ENCODE assay signal across 8 mouse cellular contexts in the genomic region with DNA sequence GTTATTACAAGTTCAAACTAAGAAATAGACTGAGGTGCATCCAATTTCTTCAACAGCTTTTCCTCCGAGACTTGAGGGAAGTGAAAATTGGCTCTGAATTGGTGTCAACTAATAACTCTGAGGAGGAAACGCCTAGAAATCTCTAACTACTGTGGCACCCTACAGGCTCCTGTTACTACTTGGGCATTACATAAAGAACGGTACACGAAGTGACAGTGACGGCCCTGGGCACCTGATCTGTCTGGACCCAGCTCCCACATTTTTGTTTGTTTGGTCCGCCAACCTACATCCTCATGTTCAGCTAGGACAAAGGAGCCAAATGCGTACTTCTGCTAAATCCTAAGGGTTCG. TPM values are rescaled to one million over a fixed set of nuclear protein-coding genes. Genes with fewer than 3 reads are reported as not detected.
DNase-seq lines count a peak whose midpoint lies in the region; ATAC-seq and TF ChIP-seq lines count a peak whose summit lies in the region.

No protein-coding gene starts in this region.

- TF ChIP-seq POLR2A in embryonic fibroblast, embryonic 13.5 days (IDR thresholded peaks at IDR 0.05; ENCODE audit: low read depth, low read length): peak; percentile 10; the same call in 1 of the 2 replicates

- peak overlapping the region; percentile 91 for H3K27ac ChIP-seq in neural tube, embryonic 11.5 days (ENCODE audit: low read depth, low read length)
- peak overlapping the region; percentile 90 for H3K27ac ChIP-seq in embryonic fibroblast, embryonic 13.5 days (ENCODE audit: insufficient read depth, low read length)
- H3K27ac ChIP-seq in limb, embryonic 10.5 days: peak overlapping the region; percentile 96
- peak overlapping the region; percentile 96 for H3K27ac ChIP-seq in neural tube, embryonic 14.5 days (ENCODE audit: low read depth, low read length)

- peaks cover 2% of the 10 kb centered on the region; the same call in 1 of the 2 replicates for H3K36me3 ChIP-seq in neural tube, embryonic 11.5 days (ENCODE audit: control insufficient read depth, insufficient read depth, low read length)
- peaks cover 26% of the 10 kb centered on the region for H3K36me3 ChIP-seq in limb, embryonic 10.5 days
- no peaks in the 10 kb centered on the region for H3K36me3 ChIP-seq in neural tube, embryonic 14.5 days (ENCODE audit: control insufficient read depth, insufficient read depth, low read length)

- H3K9ac ChIP-seq in neural tube, embryonic 11.5 days (ENCODE audit: low read length): peak overlapping the region; percentile 89
- peak overlapping the region; percentile 93 for H3K9ac ChIP-seq in neural tube, embryonic 14.5 days (replicated peaks; ENCODE audit: low read depth, low read length)

- H3K9me3 ChIP-seq in neural tube, embryonic 11.5 days (ENCODE audit: control insufficient read depth, low read length): no peaks in the 10 kb centered on the region
- no peaks in the 10 kb centered on the region for H3K9me3 ChIP-seq in limb, embryonic 10.5 days (replicated peaks)
- no peaks in the 10 kb centered on the region for H3K9me3 ChIP-seq in neural tube, embryonic 14.5 days (ENCODE audit: control insufficient read depth, low read length)

- peaks cover 9% of the 10 kb centered on the region; the same call in 1 of the 2 replicates for H3K4me1 ChIP-seq in neural tube, embryonic 11.5 days (ENCODE audit: control insufficient read depth, insufficient read depth, low read length)
- H3K4me1 ChIP-seq in embryonic fibroblast, embryonic 13.5 days (ENCODE audit: control insufficient read depth, insufficient read depth, low read length): peaks cover 21% of the 10 kb centered on the region
- H3K4me1 ChIP-seq in limb, embryonic 10.5 days: peaks cover 25% of the 10 kb centered on the region
- peaks cover 13% of the 10 kb centered on the region for H3K4me1 ChIP-seq in neural tube, embryonic 14.5 days (ENCODE audit: control insufficient read depth, insufficient read depth, low read length)

- no peak for TF ChIP-seq CTCF in embryonic fibroblast, embryonic 13.5 days (IDR thresholded peaks at IDR 0.05; ENCODE audit: borderline replicate concordance, insufficient read depth, low read length)

- H3K27me3 ChIP-seq in neural tube, embryonic 11.5 days (ENCODE audit: control insufficient read depth, insufficient read depth, low read length): no peaks in the 10 kb centered on the region
- H3K27me3 ChIP-seq in limb, embryonic 10.5 days (ENCODE audit: low read depth, poor library complexity, severe bottlenecking): no peaks in the 10 kb centered on the region
- no peaks in the 10 kb centered on the region for H3K27me3 ChIP-seq in neural tube, embryonic 14.5 days (ENCODE audit: control insufficient read depth, insufficient read depth, low read length)

- 9% methylated on average over 8 of the region's 8 CpGs for WGBS in neural tube, embryonic 11.5 days
- WGBS in limb, embryonic 10.5 days: 8% methylated on average over 8 of the region's 8 CpGs
- WGBS in neural tube, embryonic 14.5 days: 4% methylated on average over 8 of the region's 8 CpGs

- peak overlapping the region; percentile 68 for H3K4me3 ChIP-seq in neural tube, embryonic 11.5 days (ENCODE audit: low read depth, low read length)
- H3K4me3 ChIP-seq in embryonic fibroblast, embryonic 13.5 days (ENCODE audit: insufficient read depth, low read length): peak overlapping the region; percentile 78
- peak overlapping the region; percentile 77 for H3K4me3 ChIP-seq in limb, embryonic 10.5 days
- H3K4me3 ChIP-seq in neural tube, embryonic 14.5 days (ENCODE audit: low read depth, low read length): peak overlapping the region; percentile 73

- DNase-seq in neural tube, embryonic 11.5 days (ENCODE audit: low spot score): no peak
- no peak for DNase-seq in neural tube, embryonic 10.5 days (ENCODE audit: extremely low spot score, low spot score)
- no peak for DNase-seq in limb, embryonic 10.5 days (ENCODE audit: low spot score)
- no peak for DNase-seq in right cerebral cortex, adult 18-20 months
- DNase-seq in urinary bladder, adult 18-20 months (ENCODE audit: low spot score in 2 of 2): no peak
- DNase-seq in embryo, embryonic 9.5 days (ENCODE audit: extremely low spot score): no peak

- peak overlapping the region; percentile 86 for H3K4me2 ChIP-seq in neural tube, embryonic 11.5 days (ENCODE audit: low read depth)
- H3K4me2 ChIP-seq in neural tube, embryonic 14.5 days (ENCODE audit: low read depth, low read length): peak overlapping the region; percentile 75

- peak; percentile 33; the same call in 1 of the 2 replicates for ATAC-seq in neural tube, embryonic 11.5 days (ENCODE audit: insufficient read depth, low FRiP score, low TSS enrichment)
- peak; percentile 32 for ATAC-seq in neural tube, embryonic 14.5 days (ENCODE audit: low read depth)

RNA-seq across cellular contexts. Expression of a gene that starts 0.5 kb away (rescaled TPM):
- polyA plus RNA-seq in neural tube, embryonic 11.5 days (2014; fragmentation: Nextera tagmentation; extraction: Ambion mirVana): 17.9 and 21.5 TPM in 2 replicates
- polyA plus RNA-seq in embryonic fibroblast, embryonic 13.5 days (2011; ENCODE audit: insufficient read length, low read depth, missing spikeins): 27.9 and 29.3 TPM in 2 replicates
- 17.7 and 21.6 TPM in 2 replicates for polyA plus RNA-seq in limb, embryonic 10.5 days (2016; fragmentation: Nextera tagmentation; extraction: Ambion mirVana)
- polyA plus RNA-seq in neural tube, embryonic 14.5 days (2014; fragmentation: Nextera tagmentation; extraction: Ambion mirVana): 17.2 and 18.1 TPM in 2 replicates
